Mouse (Mus musculus): ENCODE data around the gene Pde7b.

- no peak for TF ChIP-seq CTCF (IDR thresholded peaks at IDR 0.05)
- TF ChIP-seq EP300 (IDR thresholded peaks at IDR 0.05): no peak
Observed at GRCm38 (mm10) chr10:20478456-20478855, 246.4 kb downstream of the Pde7b start.
